Mouse (Mus musculus) kidney, postnatal 36 days (tissue): ENCODE measurements around the gene Gm13278.
"Not testable (repeated sequence)": the region's sequence is repeated elsewhere in the genome, so short reads cannot be mapped to it uniquely, and the experiment has no call there.

Experiments
- DNase-seq, 2 experiments: peaks; one replicate each; pipeline ENCODE4 v3.0.0; 2021 to 2022; ENCODE audit warnings: mixed read lengths in 2 of 2

The Gm13278 gene

GRCm38 (mm10) chr4:88793936-88794675, 2.8 kb downstream of the Gm13278 start, which contains the start of gene Gm13275:
Gene Gm13275 (plus strand): TSS chr4:88794487.
- DNase-seq, result peak; percentile 14 to 46

- DNase-seq, result not testable (repeated sequence)
Measured at GRCm38 (mm10) chr4:88797097-88797496, 5.7 kb downstream of the Gm13278 start, which contains the start of gene Gm13279. Gene Gm13279 (plus strand): TSS chr4:88797397.

- not testable (repeated sequence) for DNase-seq
Measured at GRCm38 (mm10) chr4:88799365-88799764, 8.0 kb downstream of the Gm13278 start, which contains the start of gene Gm13285. Gene Gm13285 (plus strand): TSS chr4:88799665.

- not testable (repeated sequence) for DNase-seq
Measured at GRCm38 (mm10) chr4:88802954-88803353, 11.6 kb downstream of the Gm13278 start, which contains the start of gene Gm13287. Gene Gm13287 (plus strand): TSS chr4:88803254.

GRCm38 (mm10) chr4:88805231-88805630, 13.9 kb downstream of the Gm13278 start, which contains the start of gene Gm13288:
Gene Gm13288 (plus strand): TSS chr4:88805531.
- DNase-seq, result not testable (repeated sequence)

- DNase-seq, result peak; percentile 32 to 53
Measured at GRCm38 (mm10) chr4:88805761-88806160, 14.4 kb downstream of the Gm13278 start.

GRCm38 (mm10) chr4:88815928-88816327, 24.6 kb downstream of the Gm13278 start, which contains the start of gene Ifna7:
Gene Ifna7 (plus strand): TSS chr4:88816228.
- no peak for DNase-seq

- no peak for DNase-seq
Measured at GRCm38 (mm10) chr4:88819659-88820058, 28.3 kb downstream of the Gm13278 start, which contains the start of gene Ifna11. Gene Ifna11 (plus strand): TSS chr4:88819959.

GRCm38 (mm10) chr4:88822995-88823394, 31.6 kb downstream of the Gm13278 start:
- peak in 1 of 2 experiments; percentile 50 for DNase-seq

- not testable (repeated sequence) for DNase-seq
Measured at GRCm38 (mm10) chr4:88827116-88827515, 35.8 kb downstream of the Gm13278 start, which contains the start of gene Ifna6. Gene Ifna6 (plus strand): TSS chr4:88827416.

- peak; percentile 7 to 66 for DNase-seq
Measured at GRCm38 (mm10) chr4:88830523-88830922, 39.2 kb downstream of the Gm13278 start.

GRCm38 (mm10) chr4:88835225-88835624, 43.9 kb downstream of the Gm13278 start, which contains the start of gene Ifna5:
Gene Ifna5 (plus strand): TSS chr4:88835525.
- not testable (repeated sequence) for DNase-seq

- DNase-seq, result peak in 1 of 2 experiments; percentile 58
Measured at GRCm38 (mm10) chr4:88838828-88839227, 47.5 kb downstream of the Gm13278 start.

GRCm38 (mm10) chr4:88840058-88840457, 48.7 kb downstream of the Gm13278 start:
- no peak for DNase-seq

- no peak for DNase-seq
Measured at GRCm38 (mm10) chr4:88841438-88841911, 50.1 kb downstream of the Gm13278 start, which contains the start of gene Ifna4. Gene Ifna4 (plus strand): TSS chr4:88841861.
